Mouse (Mus musculus): ENCODE data around the gene Saxo1. TPM values are rescaled to one million over a fixed set of nuclear protein-coding genes. Genes with fewer than 3 reads are reported as not detected.

The Saxo1 gene
- total RNA-seq, 1 experiment from 2014 or later = not detected

- ATAC-seq (replicated peaks; ENCODE audit: insufficient number of reproducible peaks, low FRiP score, low TSS enrichment, poor library complexity, severe bottlenecking) = no peak
Measured at GRCm38 (mm10) chr4:86435631-86436030, 122.5 kb downstream of the Saxo1 start.

GRCm38 (mm10) chr4:86428091-86428745, 129.9 kb downstream of the Saxo1 start:
- no peak for ATAC-seq (replicated peaks; ENCODE audit: insufficient number of reproducible peaks, low FRiP score, low TSS enrichment, poor library complexity, severe bottlenecking)

DNA sequence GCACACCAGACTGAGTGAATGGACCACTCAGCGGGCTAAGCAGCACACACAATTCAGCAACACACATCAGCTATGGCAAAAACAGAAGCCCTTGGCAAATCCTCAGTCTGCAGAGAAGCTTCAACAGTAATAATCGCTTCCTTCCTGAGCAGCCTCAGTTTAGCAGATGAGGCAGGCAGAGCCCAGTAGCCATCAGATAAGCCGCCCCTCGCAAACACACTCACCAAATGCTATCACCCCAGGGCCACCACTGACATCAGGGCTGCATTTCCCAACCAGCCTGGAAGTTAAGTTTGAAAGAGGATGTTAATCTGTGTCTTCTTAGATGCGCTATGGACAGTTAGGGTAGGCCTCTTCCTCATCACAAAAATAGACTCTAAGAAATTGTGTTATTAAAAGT, 130.8 kb downstream of the Saxo1 start:
- ATAC-seq (replicated peaks; ENCODE audit: insufficient number of reproducible peaks, low FRiP score, low TSS enrichment, poor library complexity, severe bottlenecking) = no peak

DNA sequence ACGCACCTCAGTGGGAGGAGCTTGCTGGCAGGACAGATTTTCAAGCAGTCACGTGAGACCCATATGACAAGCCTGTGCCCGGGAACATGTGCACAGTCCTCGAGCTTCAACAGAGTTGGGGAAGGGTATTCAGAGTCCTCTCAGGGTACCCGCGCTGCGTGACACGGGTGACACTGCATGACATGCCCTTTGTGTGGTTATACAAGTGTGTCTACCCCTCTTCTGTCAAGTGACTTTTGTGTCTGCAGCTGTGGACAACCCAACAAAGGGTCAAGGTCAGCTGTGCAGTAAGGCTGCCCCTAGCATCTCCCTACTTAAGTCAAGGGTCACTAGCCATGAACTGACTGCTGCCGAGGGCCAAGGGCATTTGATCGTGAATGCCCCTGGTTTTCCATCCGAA, 131.6 kb downstream of the Saxo1 start:
- ATAC-seq (replicated peaks; ENCODE audit: insufficient number of reproducible peaks, low FRiP score, low TSS enrichment, poor library complexity, severe bottlenecking) = no peak

DNA sequence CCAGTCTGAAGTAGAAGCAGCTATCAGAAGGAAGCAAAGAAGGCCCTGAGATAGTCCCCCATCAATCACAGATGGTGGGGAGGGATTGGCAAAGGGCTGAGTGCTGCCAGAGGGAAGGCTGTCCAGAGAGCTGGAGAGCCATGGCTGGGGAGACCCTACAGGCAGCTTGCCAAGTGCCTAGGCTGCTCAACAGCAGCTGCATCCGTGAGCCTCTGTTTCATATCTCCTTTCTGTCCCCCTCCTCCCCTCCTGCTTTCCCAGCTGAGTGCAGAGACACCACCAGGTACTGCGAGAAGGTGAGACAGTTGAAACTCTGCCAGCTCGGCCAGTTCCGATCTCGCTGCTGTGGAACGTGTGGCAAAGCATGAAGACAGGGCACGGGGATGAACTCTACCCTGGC, 132.5 kb downstream of the Saxo1 start:
- ATAC-seq (replicated peaks; ENCODE audit: insufficient number of reproducible peaks, low FRiP score, low TSS enrichment, poor library complexity, severe bottlenecking) = no peak

DNA sequence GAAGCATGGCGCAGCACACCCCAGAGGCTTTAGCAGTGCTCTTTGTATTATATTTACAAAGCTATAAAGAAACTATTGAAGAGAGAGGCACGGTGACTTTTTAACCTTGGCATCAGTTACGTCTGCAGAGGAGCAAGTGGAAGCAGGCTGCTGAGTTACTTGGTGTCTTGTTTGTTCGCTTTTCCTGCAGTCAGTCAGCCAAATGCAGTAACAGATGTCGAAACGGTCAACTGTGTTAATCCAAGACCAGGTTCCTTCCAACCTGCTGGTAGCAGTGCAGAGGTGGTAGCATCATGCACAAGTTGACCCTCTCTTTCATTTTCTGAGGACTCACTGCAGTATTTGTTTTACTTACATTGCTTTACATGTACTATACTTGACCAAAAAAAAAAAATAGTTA, 135.5 kb downstream of the Saxo1 start:
- ATAC-seq (replicated peaks; ENCODE audit: insufficient number of reproducible peaks, low FRiP score, low TSS enrichment, poor library complexity, severe bottlenecking) = no peak

- ATAC-seq (replicated peaks; ENCODE audit: insufficient number of reproducible peaks, low FRiP score, low TSS enrichment, poor library complexity, severe bottlenecking) = no peak
Measured at GRCm38 (mm10) chr4:86416401-86417025, 141.6 kb downstream of the Saxo1 start.

GRCm38 (mm10) chr4:86413388-86413787, 144.7 kb downstream of the Saxo1 start:
- ATAC-seq (replicated peaks; ENCODE audit: insufficient number of reproducible peaks, low FRiP score, low TSS enrichment, poor library complexity, severe bottlenecking) = no peak

GRCm38 (mm10) chr4:86410946-86411345, 147.2 kb downstream of the Saxo1 start:
- ATAC-seq (replicated peaks; ENCODE audit: insufficient number of reproducible peaks, low FRiP score, low TSS enrichment, poor library complexity, severe bottlenecking) = no peak

DNA sequence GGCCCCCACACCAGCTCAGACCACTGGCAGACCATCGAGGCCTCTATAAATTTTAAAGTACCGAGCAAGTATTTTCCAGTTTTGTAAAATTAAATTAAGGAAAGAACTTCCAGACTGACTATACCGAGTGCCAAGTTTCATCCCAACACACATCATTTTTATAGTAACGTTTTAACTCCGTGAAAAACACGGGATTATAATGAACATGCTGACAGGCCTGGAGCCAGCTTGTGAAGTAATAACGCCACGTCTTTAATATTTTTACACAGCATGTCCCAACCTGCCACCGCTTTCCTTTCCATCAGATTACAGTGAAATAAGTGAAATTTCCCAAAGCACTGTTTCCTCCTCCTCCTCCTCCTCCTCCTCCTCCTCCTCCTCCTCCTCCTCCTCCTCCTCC, 149.7 kb downstream of the Saxo1 start:
- ATAC-seq (replicated peaks; ENCODE audit: insufficient number of reproducible peaks, low FRiP score, low TSS enrichment, poor library complexity, severe bottlenecking) = no peak

- no peak for ATAC-seq (replicated peaks; ENCODE audit: insufficient number of reproducible peaks, low FRiP score, low TSS enrichment, poor library complexity, severe bottlenecking)
Measured at GRCm38 (mm10) chr4:86407200-86407527, 151.0 kb downstream of the Saxo1 start.

DNA sequence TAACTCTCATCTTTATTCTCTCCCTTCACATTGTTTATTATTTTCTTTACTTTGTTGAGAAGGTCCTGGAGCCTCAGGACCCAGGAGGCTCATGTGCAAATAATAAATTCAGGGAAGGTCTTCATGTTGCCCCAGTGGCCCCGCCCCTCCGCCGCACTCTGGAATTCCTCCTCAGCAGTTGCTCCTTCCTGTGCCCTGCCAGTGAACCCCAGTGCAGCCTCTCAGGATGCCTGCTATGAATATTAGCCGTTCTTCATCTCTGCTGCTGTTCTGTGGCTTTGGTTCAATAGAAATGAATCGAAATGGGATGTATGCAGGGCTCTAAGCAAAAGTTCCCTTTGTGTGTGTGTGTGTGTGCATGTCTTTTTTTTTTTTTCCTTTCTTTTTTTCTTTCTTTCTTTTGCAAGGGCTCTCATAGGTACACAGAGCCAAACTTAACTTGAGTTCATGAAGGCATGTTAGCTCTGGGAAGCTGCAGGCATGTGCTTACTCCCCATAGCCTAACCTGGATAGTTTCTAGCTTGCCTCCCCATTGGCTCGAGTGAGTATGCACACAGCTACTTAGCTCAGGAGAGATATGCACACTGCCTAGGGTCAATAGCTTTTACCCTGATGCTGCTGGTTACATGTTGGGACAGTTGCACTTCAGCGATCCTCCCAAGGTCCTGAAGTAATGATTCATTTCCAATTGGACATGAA, 151.5 kb downstream of the Saxo1 start:
- no peak for ATAC-seq (replicated peaks; ENCODE audit: insufficient number of reproducible peaks, low FRiP score, low TSS enrichment, poor library complexity, severe bottlenecking)

GRCm38 (mm10) chr4:86401116-86401515, 157.0 kb downstream of the Saxo1 start:
- ATAC-seq (replicated peaks; ENCODE audit: insufficient number of reproducible peaks, low FRiP score, low TSS enrichment, poor library complexity, severe bottlenecking) = no peak

DNA sequence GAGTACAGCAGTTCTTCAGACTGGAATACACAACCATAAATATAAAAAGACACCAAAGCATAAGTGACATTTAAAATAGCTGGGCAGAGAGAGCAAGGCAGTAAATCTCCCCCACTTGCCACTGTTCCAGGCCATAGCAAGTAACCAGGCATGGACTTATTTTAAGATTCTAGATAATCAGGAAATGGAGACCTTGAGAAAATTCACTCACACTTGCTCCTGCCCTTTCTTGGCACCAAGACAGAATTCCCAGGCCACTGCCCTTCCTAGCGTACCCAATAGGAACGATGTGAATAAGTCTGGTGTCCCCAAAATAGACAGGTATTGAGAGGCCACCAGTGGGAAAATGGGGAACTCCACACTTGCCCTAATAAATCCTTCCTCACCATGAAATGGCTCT, 160.7 kb downstream of the Saxo1 start:
- no peak for ATAC-seq (replicated peaks; ENCODE audit: insufficient number of reproducible peaks, low FRiP score, low TSS enrichment, poor library complexity, severe bottlenecking)

DNA sequence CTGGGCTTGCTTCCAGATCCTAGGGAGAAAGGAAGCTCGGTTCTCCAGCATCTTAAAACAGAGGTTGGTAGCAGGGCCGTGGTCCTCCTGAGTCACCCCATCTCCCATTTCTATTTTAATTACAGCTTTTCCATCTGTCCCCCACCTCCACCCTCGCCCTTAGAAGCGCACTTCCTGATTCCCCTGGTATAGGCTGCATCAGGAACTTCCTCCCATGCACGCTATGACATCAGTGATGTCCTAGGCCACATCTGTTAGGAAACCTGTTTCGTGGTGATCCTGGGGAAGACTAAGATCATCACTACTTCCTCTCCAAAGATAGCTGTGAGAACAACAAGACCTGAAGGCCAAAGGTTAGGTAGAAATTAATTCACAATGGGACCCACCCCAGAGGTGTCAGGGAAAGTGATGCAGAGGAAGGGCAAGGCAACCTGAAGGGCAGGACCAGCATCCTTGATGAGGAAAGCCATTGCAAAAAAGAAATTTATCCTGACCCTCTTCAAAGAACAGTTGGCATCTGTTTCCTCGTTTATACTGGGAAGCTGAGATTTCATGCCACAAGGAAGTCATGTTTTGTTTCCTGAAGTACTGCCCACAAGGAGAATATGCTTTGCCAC, 161.3 kb downstream of the Saxo1 start:
- no peak for ATAC-seq (replicated peaks; ENCODE audit: insufficient number of reproducible peaks, low FRiP score, low TSS enrichment, poor library complexity, severe bottlenecking)

GRCm38 (mm10) chr4:86395636-86396035, 162.5 kb downstream of the Saxo1 start:
- ATAC-seq (replicated peaks; ENCODE audit: insufficient number of reproducible peaks, low FRiP score, low TSS enrichment, poor library complexity, severe bottlenecking) = no peak
